Mouse (Mus musculus) G1E (cell line): ENCODE data around the gene Ergic2.

Experiments used
- CTCF ChIP-seq: IDR thresholded peaks from 2 replicates; pipeline ENCODE4 v1.5.1; 2012; ENCODE audit warnings: low read depth, low read length, inconsistent platforms, mixed read lengths
- GATA1 ChIP-seq: IDR thresholded peaks from 2 replicates; pipeline ENCODE4 v1.6.1; 2012; ENCODE audit warnings: borderline replicate concordance, low read length, inconsistent platforms, mixed read lengths

GRCm38 (mm10) chr6:148259979-148260728 is 48.0 kb upstream of the Ergic2 start:
- TF ChIP-seq CTCF (no peak), GATA1 (no peak)
